Mouse (Mus musculus): ENCODE results near the gene Arhgap10. TPM values are rescaled to one million over a fixed set of nuclear protein-coding genes. Genes with fewer than 3 reads are reported as not detected.

Arhgap10 gene
- total and polyA plus RNA-seq, 2 experiments from 2014 or later: 2.3 to 5.4 TPM

DNA sequence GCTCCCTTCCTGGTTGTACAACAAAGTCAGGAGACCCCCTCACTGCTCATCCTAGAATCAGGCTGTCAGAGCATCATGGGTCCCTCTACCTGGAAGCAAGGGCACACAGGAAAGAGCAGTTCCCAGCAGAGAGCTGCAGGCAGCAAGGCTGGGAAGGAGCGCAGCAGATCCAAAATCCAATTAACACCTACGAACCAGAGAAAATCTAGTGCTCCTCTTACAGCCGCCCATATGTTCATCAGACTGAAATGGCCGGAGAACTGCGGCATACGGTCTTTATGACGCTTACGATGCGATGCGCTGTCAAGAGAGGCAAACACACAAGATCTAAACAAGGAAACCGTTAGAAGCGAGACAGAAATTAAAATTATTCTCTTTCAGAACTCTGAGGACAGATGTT lies 229.3 kb downstream of the Arhgap10 start:
- no peak overlapping the region for H3K27ac ChIP-seq (ENCODE audit: low read depth, low read length)
- H3K27me3 ChIP-seq (ENCODE audit: insufficient read depth, low read length): no peaks in the 10 kb centered on the region
- no peak for TF ChIP-seq CTCF (IDR thresholded peaks at IDR 0.05)
- no peaks in the 10 kb centered on the region for H3K36me3 ChIP-seq (ENCODE audit: insufficient read depth, low read length)
- ATAC-seq (ENCODE audit: low FRiP score) (no peak), DNase-seq (ENCODE audit: low spot score) (no peak)
- WGBS: 91% methylated on average over 12 of the region's 12 CpGs
- no peaks in the 10 kb centered on the region for H3K9me3 ChIP-seq (ENCODE audit: low read length)
- H3K4me1 ChIP-seq (ENCODE audit: insufficient read depth, low read length): no peaks in the 10 kb centered on the region
- no peak overlapping the region for H3K9ac ChIP-seq (replicated peaks; ENCODE audit: low read length, poor library complexity, severe bottlenecking)
- H3K4me3 ChIP-seq (ENCODE audit: low read depth, low read length): no peak overlapping the region
- no peak overlapping the region for H3K4me2 ChIP-seq (ENCODE audit: low read depth, low read length, poor library complexity, severe bottlenecking)

DNA sequence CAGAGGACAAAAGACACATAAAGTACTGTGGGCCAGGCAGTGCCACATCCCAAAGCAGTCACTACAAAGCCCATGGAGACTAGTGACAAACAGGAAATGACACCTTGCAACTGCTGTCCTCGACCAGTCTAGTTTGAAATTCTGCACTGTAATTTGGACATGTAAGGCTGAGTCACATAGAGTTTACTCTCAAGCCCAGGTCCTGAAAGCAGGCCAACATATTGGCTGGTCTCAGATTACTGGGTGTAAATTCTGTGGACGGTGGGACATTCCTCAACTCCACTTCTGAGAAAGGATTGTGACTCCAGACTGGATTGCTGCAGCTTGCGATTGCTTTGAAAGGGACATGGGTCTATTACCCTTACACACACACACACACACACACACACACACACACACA lies 229.7 kb downstream of the Arhgap10 start:
- DNase-seq (ENCODE audit: low spot score) (no peak), ATAC-seq (ENCODE audit: low FRiP score) (no peak)
- Histone ChIP-seq H3K4me1 (ENCODE audit: insufficient read depth, low read length) (no peaks in the 10 kb centered on the region), H3K9ac (replicated peaks; ENCODE audit: low read length, poor library complexity, severe bottlenecking) (no peak overlapping the region), H3K27ac (ENCODE audit: low read depth, low read length) (no peak overlapping the region), H3K27me3 (ENCODE audit: insufficient read depth, low read length) (no peaks in the 10 kb centered on the region), H3K36me3 (ENCODE audit: insufficient read depth, low read length) (no peaks in the 10 kb centered on the region), H3K9me3 (ENCODE audit: low read length) (no peaks in the 10 kb centered on the region), H3K4me2 (ENCODE audit: low read depth, low read length, poor library complexity, severe bottlenecking) (no peak overlapping the region), H3K4me3 (ENCODE audit: low read depth, low read length) (no peak overlapping the region)
- WGBS: 86% methylated on average over 3 of the region's 3 CpGs
- TF ChIP-seq CTCF (IDR thresholded peaks at IDR 0.05): no peak

DNA sequence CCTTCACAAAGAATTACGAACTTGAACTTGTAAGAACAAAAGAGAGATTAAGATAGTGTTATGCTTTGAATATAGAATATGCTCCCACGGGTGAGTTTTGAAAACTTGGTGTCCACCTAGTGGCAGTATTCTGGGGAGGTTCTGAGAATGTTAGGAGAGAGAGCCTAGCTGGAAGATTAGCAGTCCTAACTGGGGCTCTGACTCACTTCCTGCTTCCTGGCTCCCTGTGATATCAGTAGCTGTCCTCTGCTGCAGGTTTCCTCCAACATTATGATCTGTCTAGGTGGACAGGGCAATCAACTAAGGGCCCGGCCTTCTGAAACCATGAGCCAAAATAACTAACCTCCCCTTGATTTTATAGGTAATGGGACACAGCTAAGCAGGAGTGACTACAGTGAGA lies 233.3 kb downstream of the Arhgap10 start:
- no peak for TF ChIP-seq CTCF (IDR thresholded peaks at IDR 0.05)
- Histone ChIP-seq H3K27me3 (ENCODE audit: insufficient read depth, low read length) (no peaks in the 10 kb centered on the region), H3K9ac (replicated peaks; ENCODE audit: low read length, poor library complexity, severe bottlenecking) (no peak overlapping the region), H3K27ac (ENCODE audit: low read depth, low read length) (no peak overlapping the region), H3K4me1 (ENCODE audit: insufficient read depth, low read length) (no peaks in the 10 kb centered on the region; the same call in 1 of the 2 replicates), H3K36me3 (ENCODE audit: insufficient read depth, low read length) (no peaks in the 10 kb centered on the region), H3K9me3 (ENCODE audit: low read length) (no peaks in the 10 kb centered on the region), H3K4me3 (ENCODE audit: low read depth, low read length) (no peak overlapping the region), H3K4me2 (ENCODE audit: low read depth, low read length, poor library complexity, severe bottlenecking) (no peak overlapping the region)
- DNase-seq (ENCODE audit: low spot score) (no peak), ATAC-seq (ENCODE audit: low FRiP score) (no peak)
- 75% methylated on average over 3 of the region's 3 CpGs for WGBS

DNA sequence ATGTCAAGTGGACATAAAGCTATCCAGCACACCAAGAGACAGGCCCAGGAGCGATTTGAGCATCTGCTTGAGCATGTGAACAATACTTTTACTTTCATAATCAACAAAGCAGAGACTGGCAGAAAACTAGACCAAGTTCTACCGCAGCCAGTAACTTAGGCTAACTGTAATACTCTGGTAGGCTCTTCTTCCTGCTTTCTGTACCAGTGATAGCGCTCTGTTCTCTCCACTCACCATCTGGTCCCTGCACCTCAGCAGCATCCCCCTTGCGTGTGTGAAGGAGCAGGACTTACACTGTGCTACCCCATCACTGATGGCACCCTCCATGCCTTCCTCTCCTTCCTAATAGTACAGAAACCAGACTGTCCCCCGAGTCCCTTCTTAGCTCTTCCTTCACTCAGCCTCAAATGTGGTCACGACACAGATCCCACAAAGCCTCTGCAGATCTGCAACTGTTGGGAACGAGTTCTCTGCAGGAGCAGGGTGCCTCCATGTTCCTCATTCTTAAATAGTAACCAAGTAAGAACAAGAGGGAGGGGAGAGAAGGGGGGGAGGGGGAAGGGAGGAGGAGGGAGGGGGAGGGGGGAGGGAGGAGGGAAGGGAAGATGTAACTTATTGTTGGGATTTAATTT lies 235.0 kb downstream of the Arhgap10 start:
- Histone ChIP-seq H3K9ac (replicated peaks; ENCODE audit: low read length, poor library complexity, severe bottlenecking) (no peak overlapping the region), H3K9me3 (ENCODE audit: low read length) (no peaks in the 10 kb centered on the region), H3K4me2 (ENCODE audit: low read depth, low read length, poor library complexity, severe bottlenecking) (no peak overlapping the region), H3K4me3 (ENCODE audit: low read depth, low read length) (no peak overlapping the region), H3K36me3 (ENCODE audit: insufficient read depth, low read length) (no peaks in the 10 kb centered on the region), H3K27ac (ENCODE audit: low read depth, low read length) (no peak overlapping the region), H3K4me1 (ENCODE audit: insufficient read depth, low read length) (no peaks in the 10 kb centered on the region; the same call in 1 of the 2 replicates), H3K27me3 (ENCODE audit: insufficient read depth, low read length) (no peaks in the 10 kb centered on the region)
- no peak for TF ChIP-seq CTCF (IDR thresholded peaks at IDR 0.05)
- no peak for ATAC-seq (ENCODE audit: low FRiP score)
- DNase-seq (ENCODE audit: low spot score): no peak
- 90% methylated on average over 7 of the region's 7 CpGs for WGBS

DNA sequence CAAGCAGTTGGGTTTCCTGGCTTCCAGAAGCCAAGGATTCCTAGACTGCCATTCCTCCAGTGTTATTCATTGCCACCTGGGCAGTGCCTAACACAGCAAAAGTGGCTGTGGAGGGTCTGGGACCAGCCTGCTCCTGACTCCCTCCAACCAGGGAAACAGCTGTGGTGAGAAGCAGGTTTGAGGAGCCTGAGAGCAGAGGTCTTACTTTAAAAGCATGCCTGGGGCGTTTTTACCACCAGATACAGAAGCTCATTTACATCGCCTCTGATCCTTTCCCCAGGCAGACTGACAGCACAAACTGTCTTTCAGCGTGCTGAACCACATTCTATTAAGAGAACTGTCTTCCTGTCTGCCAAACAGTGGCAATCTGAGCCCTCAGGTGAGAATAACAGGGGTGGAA lies 237.8 kb downstream of the Arhgap10 start:
- H3K9ac ChIP-seq (replicated peaks; ENCODE audit: low read length, poor library complexity, severe bottlenecking): no peak overlapping the region

DNA sequence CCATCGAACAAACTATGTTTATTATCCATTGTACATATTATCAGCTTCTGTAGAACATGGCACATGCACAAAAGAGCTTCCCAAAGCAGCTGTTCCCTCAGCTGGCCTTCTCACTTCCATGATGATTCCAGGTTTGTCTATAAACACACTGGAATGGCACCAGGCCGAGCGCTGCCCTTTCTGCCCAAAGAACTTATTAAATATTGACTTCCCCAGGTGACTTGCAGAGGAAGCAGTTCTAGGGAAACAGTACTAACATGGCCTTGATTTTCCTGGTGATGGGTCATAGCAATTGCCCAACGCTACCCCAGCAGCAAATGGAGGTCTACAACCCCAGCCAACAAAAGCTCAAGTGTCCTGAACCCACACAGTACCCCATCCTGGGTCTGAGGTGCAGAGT lies 239.5 kb downstream of the Arhgap10 start:
- no peak for TF ChIP-seq CTCF (IDR thresholded peaks at IDR 0.05)
- ATAC-seq (ENCODE audit: low FRiP score) (no peak), DNase-seq (ENCODE audit: low spot score) (no peak)
- Histone ChIP-seq H3K4me1 (ENCODE audit: insufficient read depth, low read length) (no peaks in the 10 kb centered on the region; the same call in 1 of the 2 replicates), H3K27me3 (ENCODE audit: insufficient read depth, low read length) (no peaks in the 10 kb centered on the region), H3K4me2 (ENCODE audit: low read depth, low read length, poor library complexity, severe bottlenecking) (no peak overlapping the region), H3K9ac (replicated peaks; ENCODE audit: low read length, poor library complexity, severe bottlenecking) (no peak overlapping the region), H3K4me3 (ENCODE audit: low read depth, low read length) (no peak overlapping the region), H3K27ac (ENCODE audit: low read depth, low read length) (no peak overlapping the region), H3K36me3 (ENCODE audit: insufficient read depth, low read length) (no peaks in the 10 kb centered on the region), H3K9me3 (ENCODE audit: low read length) (no peaks in the 10 kb centered on the region)
- 99% methylated on average over 4 of the region's 4 CpGs for WGBS

More for the DNA sequence above, 237.8 kb downstream of the Arhgap10 start:
- Histone ChIP-seq H3K27ac (ENCODE audit: low read depth, low read length) (no peak overlapping the region), H3K27me3 (ENCODE audit: insufficient read depth, low read length) (no peaks in the 10 kb centered on the region), H3K4me2 (ENCODE audit: low read depth, low read length, poor library complexity, severe bottlenecking) (no peak overlapping the region), H3K4me1 (ENCODE audit: insufficient read depth, low read length) (no peaks in the 10 kb centered on the region; the same call in 1 of the 2 replicates), H3K9me3 (ENCODE audit: low read length) (no peaks in the 10 kb centered on the region), H3K36me3 (ENCODE audit: insufficient read depth, low read length) (no peaks in the 10 kb centered on the region), H3K4me3 (ENCODE audit: low read depth, low read length) (no peak overlapping the region)
- DNase-seq (ENCODE audit: low spot score): no peak
- no peak for TF ChIP-seq CTCF (IDR thresholded peaks at IDR 0.05)
- 0 out of 2 replicates have a peak, but pooled peaks have one; percentile 21 for ATAC-seq (ENCODE audit: low FRiP score)
- WGBS: 45% methylated on average over 3 of the region's 3 CpGs
